Mouse (Mus musculus): ENCODE results near the gene Pus10. TPM values are rescaled to one million over a fixed set of nuclear protein-coding genes. Genes with fewer than 3 reads are reported as not detected.

Gene Pus10
- polyA plus RNA-seq, 1 experiment: 7.9 TPM

- no peak overlapping the region for H3K4me3 ChIP-seq (ENCODE audit: control insufficient read depth, low read depth, low read length)
- no peak overlapping the region for H3K27ac ChIP-seq (ENCODE audit: control insufficient read depth, insufficient read depth, low read depth, low read length)
- H3K36me3 ChIP-seq (ENCODE audit: control insufficient read depth, insufficient read depth, low read length): no peaks in the 10 kb centered on the region; the same call in 1 of the 2 replicates
- no peak for TF ChIP-seq CTCF (IDR thresholded peaks at IDR 0.05; ENCODE audit: control insufficient read depth, insufficient read depth, insufficient replicate concordance, low read depth, low read length)
- TF ChIP-seq POLR2A (IDR thresholded peaks at IDR 0.05; ENCODE audit: control insufficient read depth, low read depth, low read length): no peak
- H3K27me3 ChIP-seq (ENCODE audit: control insufficient read depth, insufficient read depth, low read length): no peaks in the 10 kb centered on the region
- no peaks in the 10 kb centered on the region for H3K4me1 ChIP-seq (ENCODE audit: control insufficient read depth, insufficient read depth, low read length)
These were observed 17.6 kb upstream of the Pus10 start for GRCm38 (mm10) chr11:23647835-23648234.

- Histone ChIP-seq H3K4me3 (ENCODE audit: control insufficient read depth, low read depth, low read length) (no peak overlapping the region), H3K4me1 (ENCODE audit: control insufficient read depth, insufficient read depth, low read length) (no peaks in the 10 kb centered on the region), H3K36me3 (ENCODE audit: control insufficient read depth, insufficient read depth, low read length) (no peaks in the 10 kb centered on the region; the same call in 1 of the 2 replicates), H3K27ac (ENCODE audit: control insufficient read depth, insufficient read depth, low read depth, low read length) (no peak overlapping the region), H3K27me3 (ENCODE audit: control insufficient read depth, insufficient read depth, low read length) (no peaks in the 10 kb centered on the region)
- TF ChIP-seq POLR2A (IDR thresholded peaks at IDR 0.05; ENCODE audit: control insufficient read depth, low read depth, low read length): no peak
- no peak for TF ChIP-seq CTCF (IDR thresholded peaks at IDR 0.05; ENCODE audit: control insufficient read depth, insufficient read depth, insufficient replicate concordance, low read depth, low read length)
These were observed 11.8 kb upstream of the Pus10 start for GRCm38 (mm10) chr11:23653666-23654065.

DNA sequence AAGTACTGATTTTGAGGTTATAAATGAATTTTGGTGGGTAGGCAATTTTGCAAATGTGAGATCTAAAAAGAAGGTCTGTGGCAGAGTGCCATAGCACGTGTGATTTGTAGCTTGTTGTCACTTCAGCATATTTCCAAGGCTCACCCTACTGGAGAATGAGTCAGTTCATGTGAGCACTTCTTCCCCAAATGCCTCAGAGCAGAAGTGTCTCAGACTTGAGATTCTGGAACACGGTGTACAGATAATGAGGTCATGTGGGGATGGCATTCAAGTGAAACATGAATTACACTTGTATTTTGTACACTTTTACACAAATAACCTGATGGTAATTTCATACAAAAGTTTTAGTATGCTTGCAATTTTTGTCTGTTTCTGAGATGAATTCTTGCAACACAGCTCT, 7.7 kb upstream of the Pus10 start:
- Histone ChIP-seq H3K4me3 (ENCODE audit: control insufficient read depth, low read depth, low read length) (no peak overlapping the region), H3K27ac (ENCODE audit: control insufficient read depth, insufficient read depth, low read depth, low read length) (no peak overlapping the region), H3K4me1 (ENCODE audit: control insufficient read depth, insufficient read depth, low read length) (peaks cover under 1% of the 10 kb centered on the region; the same call in 1 of the 2 replicates), H3K27me3 (ENCODE audit: control insufficient read depth, insufficient read depth, low read length) (no peaks in the 10 kb centered on the region), H3K36me3 (ENCODE audit: control insufficient read depth, insufficient read depth, low read length) (no peaks in the 10 kb centered on the region)
- TF ChIP-seq CTCF (IDR thresholded peaks at IDR 0.05; ENCODE audit: control insufficient read depth, insufficient read depth, insufficient replicate concordance, low read depth, low read length): no peak
- no peak for TF ChIP-seq POLR2A (IDR thresholded peaks at IDR 0.05; ENCODE audit: control insufficient read depth, low read depth, low read length)

DNA sequence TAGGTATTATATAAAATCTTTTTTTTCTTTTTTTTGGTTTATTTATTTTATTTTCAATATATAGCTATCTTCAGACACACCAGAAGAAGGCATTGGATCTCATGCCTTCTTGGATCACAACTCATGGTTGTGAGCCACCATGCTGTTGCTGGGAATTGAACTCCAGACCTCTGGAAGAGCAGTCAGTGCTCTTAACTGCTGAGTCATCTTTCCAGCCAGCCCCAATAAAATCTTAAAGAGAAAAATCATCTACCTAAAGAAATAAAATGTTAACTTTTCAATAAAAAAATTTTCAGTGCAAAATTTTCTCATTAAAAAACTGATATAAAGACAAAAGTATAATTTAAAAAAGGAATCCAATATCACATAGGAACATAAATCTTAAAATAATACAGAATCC, 1.2 kb upstream of the Pus10 start:
- TF ChIP-seq POLR2A (IDR thresholded peaks at IDR 0.05; ENCODE audit: control insufficient read depth, low read depth, low read length) (no peak), CTCF (IDR thresholded peaks at IDR 0.05; ENCODE audit: control insufficient read depth, insufficient read depth, insufficient replicate concordance, low read depth, low read length) (no peak)
- H3K27ac ChIP-seq (ENCODE audit: control insufficient read depth, insufficient read depth, low read depth, low read length): no peak overlapping the region
- H3K27me3 ChIP-seq (ENCODE audit: control insufficient read depth, insufficient read depth, low read length): no peaks in the 10 kb centered on the region
- H3K36me3 ChIP-seq (ENCODE audit: control insufficient read depth, insufficient read depth, low read length): no peaks in the 10 kb centered on the region
- peaks cover 2% of the 10 kb centered on the region; the same call in 1 of the 2 replicates for H3K4me1 ChIP-seq (ENCODE audit: control insufficient read depth, insufficient read depth, low read length)
- no peak overlapping the region for H3K4me3 ChIP-seq (ENCODE audit: control insufficient read depth, low read depth, low read length)

- Histone ChIP-seq H3K36me3 (ENCODE audit: control insufficient read depth, insufficient read depth, low read length) (no peaks in the 10 kb centered on the region), H3K27me3 (ENCODE audit: control insufficient read depth, insufficient read depth, low read length) (no peaks in the 10 kb centered on the region), H3K27ac (ENCODE audit: control insufficient read depth, insufficient read depth, low read depth, low read length) (peak within 1 kb of the TSS; percentile 98), H3K4me3 (ENCODE audit: control insufficient read depth, low read depth, low read length) (peak within 1 kb of the TSS; percentile 100), H3K4me1 (ENCODE audit: control insufficient read depth, insufficient read depth, low read length) (peaks cover 2% of the 10 kb centered on the region; the same call in 1 of the 2 replicates)
- TF ChIP-seq CTCF (IDR thresholded peaks at IDR 0.05; ENCODE audit: control insufficient read depth, insufficient read depth, insufficient replicate concordance, low read depth, low read length) (no peak), POLR2A (IDR thresholded peaks at IDR 0.05; ENCODE audit: control insufficient read depth, low read depth, low read length) (peak; percentile 90)
These were observed 476 bp downstream of the Pus10 start, which contains the start of gene Pex13 for GRCm38 (mm10) chr11:23665798-23666501. TSS of gene Pex13 (minus strand) at chr11:23665959.

DNA sequence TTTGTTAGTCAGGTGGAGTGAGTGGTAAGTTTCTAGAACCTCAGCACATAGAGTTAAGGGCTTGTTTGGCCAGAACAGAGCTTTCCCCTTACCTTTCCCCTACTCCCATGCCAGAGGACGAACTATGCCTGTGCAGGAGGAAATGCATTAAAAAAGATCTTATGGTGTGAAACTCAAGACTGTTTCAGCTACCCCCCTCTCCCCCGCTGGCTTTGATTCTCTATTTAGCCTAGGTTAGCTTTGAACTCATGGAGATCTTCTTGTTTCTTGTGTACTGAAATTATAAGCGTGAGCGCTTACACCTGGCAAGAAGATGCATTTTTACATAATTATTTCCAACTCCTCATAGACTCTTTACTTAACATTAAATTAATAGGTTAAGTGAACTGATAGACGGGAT, 1.1 kb downstream of the Pus10 start:
- no peaks in the 10 kb centered on the region for H3K36me3 ChIP-seq (ENCODE audit: control insufficient read depth, insufficient read depth, low read length)
- peak overlapping the region; percentile 100 for H3K4me3 ChIP-seq (ENCODE audit: control insufficient read depth, low read depth, low read length)
- peaks cover 2% of the 10 kb centered on the region; the same call in 1 of the 2 replicates for H3K4me1 ChIP-seq (ENCODE audit: control insufficient read depth, insufficient read depth, low read length)
- H3K27me3 ChIP-seq (ENCODE audit: control insufficient read depth, insufficient read depth, low read length): no peaks in the 10 kb centered on the region
- TF ChIP-seq POLR2A (IDR thresholded peaks at IDR 0.05; ENCODE audit: control insufficient read depth, low read depth, low read length) (no peak), CTCF (IDR thresholded peaks at IDR 0.05; ENCODE audit: control insufficient read depth, insufficient read depth, insufficient replicate concordance, low read depth, low read length) (no peak)
- H3K27ac ChIP-seq (ENCODE audit: control insufficient read depth, insufficient read depth, low read depth, low read length): peak overlapping the region; percentile 98

GRCm38 (mm10) chr11:23667128-23667527, 1.7 kb downstream of the Pus10 start:
- Histone ChIP-seq H3K4me3 (ENCODE audit: control insufficient read depth, low read depth, low read length) (peak overlapping the region; percentile 27; the same call in 1 of the 2 replicates), H3K27ac (ENCODE audit: control insufficient read depth, insufficient read depth, low read depth, low read length) (no peak overlapping the region), H3K27me3 (ENCODE audit: control insufficient read depth, insufficient read depth, low read length) (no peaks in the 10 kb centered on the region), H3K4me1 (ENCODE audit: control insufficient read depth, insufficient read depth, low read length) (peaks cover 2% of the 10 kb centered on the region; the same call in 1 of the 2 replicates), H3K36me3 (ENCODE audit: control insufficient read depth, insufficient read depth, low read length) (no peaks in the 10 kb centered on the region)
- no peak for TF ChIP-seq CTCF (IDR thresholded peaks at IDR 0.05; ENCODE audit: control insufficient read depth, insufficient read depth, insufficient replicate concordance, low read depth, low read length)
- no peak for TF ChIP-seq POLR2A (IDR thresholded peaks at IDR 0.05; ENCODE audit: control insufficient read depth, low read depth, low read length)
